Mouse (Mus musculus) heart, embryonic 12.5 days (tissue): ENCODE results near the gene Cdk6. TPM values are rescaled to one million over a fixed set of nuclear protein-coding genes. Genes with fewer than 3 reads are reported as not detected.

Experiments
- ATAC-seq: fragments of 200-750 bp; cut with Nextera tagmentation; 2 replicates; pipeline ENCODE4 v1.8.0; 2017; ENCODE audit warnings: moderate TSS enrichment, moderate library complexity; ENCODE audit not compliant: insufficient number of reproducible peaks, low FRiP score
- H3K27ac ChIP-seq: fragments of 300-500 bp; sonication (generic); 2 replicates; pipeline ENCODE4 v1.5.1; 2016; ENCODE audit warnings: mild to moderate bottlenecking, moderate library complexity; ENCODE audit not compliant: poor library complexity, severe bottlenecking
- H3K27me3 ChIP-seq: fragments of 300-500 bp; sonication (generic); replicated peaks from 2 replicates; pipeline ENCODE4 v1.6.1; 2016; ENCODE audit warnings: mild to moderate bottlenecking, moderate library complexity
- H3K36me3 ChIP-seq: fragments of 300-500 bp; sonication (generic); 2 replicates; pipeline ENCODE4 v1.6.1; 2016; ENCODE audit warnings: mild to moderate bottlenecking, moderate library complexity
- H3K4me1 ChIP-seq: fragments of 300-500 bp; sonication (generic); replicated peaks from 2 replicates; pipeline ENCODE4 v1.6.1; 2016; ENCODE audit warnings: mild to moderate bottlenecking
- H3K4me2 ChIP-seq: fragments of 300-500 bp; sonication (generic); 2 replicates; pipeline ENCODE4 v1.6.1; 2016; ENCODE audit warnings: mild to moderate bottlenecking, moderate library complexity
- H3K4me3 ChIP-seq: fragments of 300-500 bp; sonication (generic); 2 replicates; pipeline ENCODE4 v1.5.1; 2016; ENCODE audit warnings: mild to moderate bottlenecking
- H3K9ac ChIP-seq: fragments of 300-500 bp; sonication (generic); 2 replicates; pipeline ENCODE4 v1.6.1; 2016; ENCODE audit warnings: mild to moderate bottlenecking, moderate library complexity
- H3K9me3 ChIP-seq: fragments of 300-500 bp; sonication (generic); replicated peaks from 2 replicates; pipeline ENCODE4 v1.6.1; 2016; ENCODE audit warnings: mild to moderate bottlenecking, moderate library complexity
- WGBS: fragments of 180-500 bp; shearing (Covaris S2); methylation state at CpG from one replicate; pipeline ENCODE4 v1.1.7; 2016; 5-methylcytosine and 5-hydroxymethylcytosine counted together
- polyA plus RNA-seq: library from polyadenylated mRNA; unstranded; fragments of >200 nt; fragmentation: Nextera tagmentation; extraction: Ambion mirVana; gene quantifications from 2 replicates; pipeline ENCODE4 v1.2.1, GENCODE M21; 2016

Cdk6 gene
- polyA plus RNA-seq, 1 experiment from 2014 or later = 32.5 TPM

- Histone ChIP-seq H3K4me1 (peaks cover 8% of the 10 kb centered on the region), H3K4me2 (no peak overlapping the region), H3K36me3 (peaks cover 10% of the 10 kb centered on the region; the same call in 1 of the 2 replicates), H3K27me3 (no peaks in the 10 kb centered on the region), H3K4me3 (no peak overlapping the region), H3K27ac (no peak overlapping the region), H3K9ac (no peak overlapping the region), H3K9me3 (no peaks in the 10 kb centered on the region)
- WGBS = 83% methylated on average over 10 of the region's 10 CpGs
- ATAC-seq = no peak
Observed at GRCm38 (mm10) chr5:3470866-3471265, 129.6 kb downstream of the Cdk6 start.

- no peak overlapping the region for H3K27ac ChIP-seq
- H3K4me1 ChIP-seq = no peaks in the 10 kb centered on the region
- no peaks in the 10 kb centered on the region for H3K9me3 ChIP-seq
- no peaks in the 10 kb centered on the region for H3K27me3 ChIP-seq
- H3K9ac ChIP-seq = no peak overlapping the region
- WGBS = 82% methylated on average over 22 of the region's 22 CpGs
- H3K36me3 ChIP-seq = peaks cover 10% of the 10 kb centered on the region; the same call in 1 of the 2 replicates
- H3K4me2 ChIP-seq = no peak overlapping the region
- ATAC-seq = no peak
- no peak overlapping the region for H3K4me3 ChIP-seq
Observed at GRCm38 (mm10) chr5:3472311-3473156, 131.2 kb downstream of the Cdk6 start.

GRCm38 (mm10) chr5:3477711-3478110 lies 136.4 kb downstream of the Cdk6 start:
- Histone ChIP-seq H3K36me3 (peaks cover 10% of the 10 kb centered on the region; the same call in 1 of the 2 replicates), H3K27ac (no peak overlapping the region), H3K4me3 (no peak overlapping the region), H3K9me3 (no peaks in the 10 kb centered on the region), H3K4me1 (no peaks in the 10 kb centered on the region), H3K27me3 (no peaks in the 10 kb centered on the region), H3K4me2 (no peak overlapping the region), H3K9ac (no peak overlapping the region)
- WGBS = 78% methylated on average over 3 of the region's 3 CpGs
- no peak for ATAC-seq

- H3K4me1 ChIP-seq = no peaks in the 10 kb centered on the region
- H3K27me3 ChIP-seq = no peaks in the 10 kb centered on the region
- ATAC-seq = no peak
- H3K4me3 ChIP-seq = no peak overlapping the region
- H3K9me3 ChIP-seq = no peaks in the 10 kb centered on the region
- H3K9ac ChIP-seq = no peak overlapping the region
- 90% methylated on average over 8 of the region's 8 CpGs for WGBS
- H3K27ac ChIP-seq = no peak overlapping the region
- H3K36me3 ChIP-seq = peaks cover 8% of the 10 kb centered on the region; the same call in 1 of the 2 replicates
- H3K4me2 ChIP-seq = no peak overlapping the region
Observed at GRCm38 (mm10) chr5:3478216-3478615, 136.9 kb downstream of the Cdk6 start.

- no peak overlapping the region for H3K27ac ChIP-seq
- 92% methylated on average over 7 of the region's 7 CpGs for WGBS
- ATAC-seq = no peak
Observed at GRCm38 (mm10) chr5:3479016-3479795, 137.9 kb downstream of the Cdk6 start.

GRCm38 (mm10) chr5:3480637-3481395 lies 139.5 kb downstream of the Cdk6 start:
- no peak overlapping the region for H3K9ac ChIP-seq
- ATAC-seq = no peak
- 91% methylated on average over 9 of the region's 9 CpGs for WGBS
- H3K4me1 ChIP-seq = no peaks in the 10 kb centered on the region
- no peak overlapping the region for H3K4me3 ChIP-seq
- no peak overlapping the region for H3K27ac ChIP-seq
- peaks cover 12% of the 10 kb centered on the region for H3K36me3 ChIP-seq
- no peaks in the 10 kb centered on the region for H3K9me3 ChIP-seq
- no peaks in the 10 kb centered on the region for H3K27me3 ChIP-seq
- H3K4me2 ChIP-seq = no peak overlapping the region

More at GRCm38 (mm10) chr5:3479016-3479795, 137.9 kb downstream of the Cdk6 start:
- Histone ChIP-seq H3K36me3 (peaks cover 5% of the 10 kb centered on the region; the same call in 1 of the 2 replicates), H3K4me1 (no peaks in the 10 kb centered on the region), H3K9ac (no peak overlapping the region), H3K4me3 (no peak overlapping the region), H3K9me3 (no peaks in the 10 kb centered on the region), H3K4me2 (no peak overlapping the region), H3K27me3 (no peaks in the 10 kb centered on the region)

GRCm38 (mm10) chr5:3482474-3482873 lies 141.2 kb downstream of the Cdk6 start:
- no peak overlapping the region for H3K9ac ChIP-seq
- H3K4me2 ChIP-seq = no peak overlapping the region
- H3K4me3 ChIP-seq = no peak overlapping the region
- H3K36me3 ChIP-seq = peaks cover 12% of the 10 kb centered on the region
- H3K27ac ChIP-seq = no peak overlapping the region
- ATAC-seq = no peak
- no peaks in the 10 kb centered on the region for H3K27me3 ChIP-seq
- H3K4me1 ChIP-seq = peaks cover 5% of the 10 kb centered on the region; the same call in 1 of the 2 replicates
- H3K9me3 ChIP-seq = no peaks in the 10 kb centered on the region
- WGBS = 76% methylated on average over 7 of the region's 7 CpGs

- no peak overlapping the region for H3K27ac ChIP-seq
- no peak overlapping the region for H3K9ac ChIP-seq
- H3K27me3 ChIP-seq = no peaks in the 10 kb centered on the region
- 74% methylated on average over 5 of the region's 5 CpGs for WGBS
- peaks cover 10% of the 10 kb centered on the region; the same call in 1 of the 2 replicates for H3K4me1 ChIP-seq
- no peak overlapping the region for H3K4me3 ChIP-seq
- H3K4me2 ChIP-seq = no peak overlapping the region
- H3K36me3 ChIP-seq = peaks cover 12% of the 10 kb centered on the region
- H3K9me3 ChIP-seq = no peaks in the 10 kb centered on the region
- no peak for ATAC-seq
Observed at GRCm38 (mm10) chr5:3483054-3483722, 141.9 kb downstream of the Cdk6 start.

GRCm38 (mm10) chr5:3486579-3487282 lies 145.4 kb downstream of the Cdk6 start:
- H3K4me3 ChIP-seq = no peak overlapping the region
- 52% methylated on average over 7 of the region's 7 CpGs for WGBS
- H3K4me2 ChIP-seq = no peak overlapping the region
- H3K9me3 ChIP-seq = no peaks in the 10 kb centered on the region
- H3K27ac ChIP-seq = no peak overlapping the region
- H3K9ac ChIP-seq = no peak overlapping the region
- H3K36me3 ChIP-seq = peaks cover 12% of the 10 kb centered on the region
- no peaks in the 10 kb centered on the region for H3K27me3 ChIP-seq
- H3K4me1 ChIP-seq = peaks cover 21% of the 10 kb centered on the region
- no peak for ATAC-seq
